In the genomic region with DNA sequence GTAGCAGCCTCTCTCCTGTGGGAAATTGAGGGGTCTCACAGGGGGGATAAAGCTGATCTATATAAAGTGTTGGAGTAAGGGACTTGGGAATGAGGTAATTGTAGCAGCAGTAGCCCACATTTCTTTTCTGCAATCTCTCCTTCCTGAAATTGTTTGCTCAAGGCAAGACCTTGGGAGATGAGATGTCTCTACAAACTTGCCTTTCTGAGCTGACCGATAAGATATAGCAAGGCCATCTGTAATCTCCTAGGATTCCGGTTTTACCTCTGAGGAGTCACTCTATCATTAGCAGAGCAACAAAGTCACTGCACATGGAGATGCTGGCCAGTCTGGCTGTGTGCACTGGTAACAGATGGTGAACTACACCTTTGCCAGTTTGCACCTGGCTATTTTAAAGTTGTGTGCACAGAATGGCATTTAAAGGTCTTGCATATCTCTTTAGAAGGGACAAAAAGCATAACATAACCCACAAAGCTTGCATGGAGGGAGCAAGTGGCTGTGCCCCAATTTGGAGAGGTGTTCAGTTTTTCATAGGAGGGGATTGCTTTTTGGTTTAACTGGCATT, we compare ENCODE assay signal across 9 mouse cellular contexts.
A peak's percentile ranks its signal among the peaks of the same experiment; 100 is the strongest.
DNase-seq lines count a peak whose midpoint lies in the region; ATAC-seq and TF ChIP-seq lines count a peak whose summit lies in the region.
"Had no signal": no experiment of that assay in that cellular context is flagged by ENCODE, and none has a peak within 500 bp of the region (broad histone marks: within the 10 kb centered on the region; RNA-seq: fewer than 3 reads in every experiment).

No protein-coding gene starts in this region.

- H3K9me3 ChIP-seq in heart, embryonic 15.5 days (replicated peaks) = no peaks in the 10 kb centered on the region
- H3K9me3 ChIP-seq in embryonic facial prominence, embryonic 13.5 days = no peaks in the 10 kb centered on the region
- H3K9me3 ChIP-seq in limb, embryonic 15.5 days = no peaks in the 10 kb centered on the region
- H3K9me3 ChIP-seq: limb, embryonic 12.5 days had no signal

- H3K9ac ChIP-seq in heart, embryonic 15.5 days = no peak overlapping the region
- H3K9ac ChIP-seq in embryonic facial prominence, embryonic 13.5 days = no peak overlapping the region
- H3K9ac ChIP-seq in limb, embryonic 15.5 days = no peak overlapping the region
- H3K9ac ChIP-seq: limb, embryonic 12.5 days had no signal

- H3K4me2 ChIP-seq in heart, embryonic 15.5 days = no peak overlapping the region
- no peak overlapping the region for H3K4me2 ChIP-seq in embryonic facial prominence, embryonic 13.5 days
- no peak overlapping the region for H3K4me2 ChIP-seq in limb, embryonic 15.5 days

- peak overlapping the region; percentile 16; the same call in 1 of the 2 replicates for H3K27ac ChIP-seq in heart, embryonic 15.5 days
- 0 out of 2 replicates have a peak overlapping the region, but pooled peaks have one; percentile 12 for H3K27ac ChIP-seq in bone marrow macrophage, adult 2 months (ENCODE audit: insufficient read depth, low read depth, low read length)
- 0 out of 2 replicates have a peak overlapping the region, but pooled peaks have one; percentile 33 for H3K27ac ChIP-seq in embryonic facial prominence, embryonic 13.5 days
- H3K27ac ChIP-seq in limb, embryonic 15.5 days = peak overlapping the region; percentile 59
- H3K27ac ChIP-seq: limb, embryonic 12.5 days had no signal

- ATAC-seq in heart, embryonic 15.5 days (replicated peaks; ENCODE audit: insufficient number of reproducible peaks, insufficient read depth, low FRiP score, low read depth) = no peak
- ATAC-seq in embryonic facial prominence, embryonic 13.5 days (ENCODE audit: insufficient number of reproducible peaks, insufficient read depth, low FRiP score, low TSS enrichment, low read depth) = no peak
- ATAC-seq in limb, embryonic 15.5 days (ENCODE audit: insufficient number of reproducible peaks, low FRiP score, low TSS enrichment, low read depth) = no peak

- no peaks in the 10 kb centered on the region for H3K4me1 ChIP-seq in heart, embryonic 15.5 days (replicated peaks)
- H3K4me1 ChIP-seq in bone marrow macrophage, adult 2 months (ENCODE audit: control insufficient read depth, insufficient read depth, low read length) = peaks cover 6% of the 10 kb centered on the region
- H3K4me1 ChIP-seq in embryonic facial prominence, embryonic 13.5 days = no peaks in the 10 kb centered on the region
- no peaks in the 10 kb centered on the region for H3K4me1 ChIP-seq in limb, embryonic 15.5 days
- H3K4me1 ChIP-seq: limb, embryonic 12.5 days had no signal

- H3K36me3 ChIP-seq in heart, embryonic 15.5 days = no peaks in the 10 kb centered on the region
- H3K36me3 ChIP-seq in embryonic facial prominence, embryonic 13.5 days = no peaks in the 10 kb centered on the region
- no peaks in the 10 kb centered on the region for H3K36me3 ChIP-seq in limb, embryonic 15.5 days
- H3K36me3 ChIP-seq: limb, embryonic 12.5 days had no signal

- TF ChIP-seq POLR2A in bone marrow macrophage, adult 2 months (IDR thresholded peaks at IDR 0.05; ENCODE audit: borderline replicate concordance, low read depth, low read length) = no peak

- no peak for TF ChIP-seq CTCF in bone marrow macrophage, adult 2 months (IDR thresholded peaks at IDR 0.05; ENCODE audit: low read depth, low read length)

- intact Hi-C loops in heart, postnatal 10 days (cut with DNase I) = loop anchor here (5.0 kb wide), 2 partner anchors 120 to 205 kb away; no protein-coding TSS in a partner anchor
- intact Hi-C loops in left cerebral cortex, postnatal 10 days (cut with DNase I) = loop anchor here (10.0 kb wide), 1 partner anchor 203 kb away; no protein-coding TSS in a partner anchor

- no peaks in the 10 kb centered on the region for H3K27me3 ChIP-seq in heart, embryonic 15.5 days
- H3K27me3 ChIP-seq in embryonic facial prominence, embryonic 13.5 days = no peaks in the 10 kb centered on the region
- H3K27me3 ChIP-seq in limb, embryonic 15.5 days = no peaks in the 10 kb centered on the region
- H3K27me3 ChIP-seq: limb, embryonic 12.5 days had no signal

- DNase-seq in heart, postnatal 10 days = no peak
- DNase-seq in thymus, postnatal 14 days = no peak
- no peak for DNase-seq in urinary bladder, adult 18-20 months (ENCODE audit: low spot score in 2 of 2)
- DNase-seq in left cerebral cortex, postnatal 10 days (ENCODE audit: extremely low spot score in 1 of 2, low spot score in 2 of 2) = no peak

- WGBS in heart, embryonic 15.5 days = 61% methylated on average over 2 of the region's 2 CpGs
- WGBS in embryonic facial prominence, embryonic 13.5 days = 75% methylated on average over 2 of the region's 2 CpGs
- WGBS in limb, embryonic 15.5 days = 69% methylated on average over 2 of the region's 2 CpGs

- H3K4me3 ChIP-seq in heart, embryonic 15.5 days = no peak overlapping the region
- no peak overlapping the region for H3K4me3 ChIP-seq in bone marrow macrophage, adult 2 months (ENCODE audit: insufficient read depth, low read length)
- H3K4me3 ChIP-seq in embryonic facial prominence, embryonic 13.5 days = no peak overlapping the region
- H3K4me3 ChIP-seq in limb, embryonic 15.5 days = no peak overlapping the region
